Mouse (Mus musculus): Measurements from ENCODE around the gene Slc35d1. TPM values are rescaled to one million over a fixed set of nuclear protein-coding genes. Genes with fewer than 3 reads are reported as not detected.
A peak's percentile ranks its signal among the peaks of the same experiment; 100 is the strongest.

Gene Slc35d1
- polyA plus RNA-seq, 1 experiment from 2014 or later, result 14.5 TPM

DNA sequence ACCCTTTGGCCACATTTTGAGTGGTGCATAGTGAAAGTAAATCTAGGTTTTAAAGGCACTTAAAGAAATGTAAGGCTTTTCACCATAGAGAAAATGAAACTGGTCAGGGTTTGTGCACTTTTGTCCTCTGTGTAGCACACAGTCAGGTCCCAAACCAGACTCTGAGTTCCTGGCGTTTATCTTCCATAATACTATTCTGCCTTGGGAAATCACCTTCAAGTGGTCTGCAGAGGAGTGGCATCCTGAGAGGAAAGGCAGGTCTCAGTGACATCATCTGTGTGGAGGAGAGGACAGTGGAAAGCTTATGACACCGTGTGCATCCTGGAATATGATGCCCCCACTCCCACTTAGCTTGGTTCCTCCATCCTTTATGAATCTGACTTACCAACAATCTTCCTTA, 91.9 kb downstream of the Slc35d1 start:
- H3K27ac ChIP-seq (ENCODE audit: low read depth), result no peak overlapping the region
- H3K4me2 ChIP-seq, result no peak overlapping the region
- no peaks in the 10 kb centered on the region for H3K9me3 ChIP-seq (ENCODE audit: low read depth, low read length)
- no peak overlapping the region for H3K4me3 ChIP-seq (ENCODE audit: low read depth, low read length)
- ATAC-seq (ENCODE audit: insufficient read depth) (no peak), DNase-seq (no peak)
- 39% methylated on average over 2 of the region's 2 CpGs for WGBS
- TF ChIP-seq CTCF (IDR thresholded peaks at IDR 0.05; ENCODE audit: low read depth), result no peak
- no peak overlapping the region; the same call in 1 of the 2 replicates for H3K9ac ChIP-seq
- no peaks in the 10 kb centered on the region for H3K27me3 ChIP-seq (ENCODE audit: insufficient read depth, low read length)
- H3K4me1 ChIP-seq (ENCODE audit: insufficient read depth), result 0 out of 2 replicates have a peak, but pooled peaks cover 5% of the 10 kb centered on the region
- no peaks in the 10 kb centered on the region for H3K36me3 ChIP-seq (ENCODE audit: insufficient read depth)

DNA sequence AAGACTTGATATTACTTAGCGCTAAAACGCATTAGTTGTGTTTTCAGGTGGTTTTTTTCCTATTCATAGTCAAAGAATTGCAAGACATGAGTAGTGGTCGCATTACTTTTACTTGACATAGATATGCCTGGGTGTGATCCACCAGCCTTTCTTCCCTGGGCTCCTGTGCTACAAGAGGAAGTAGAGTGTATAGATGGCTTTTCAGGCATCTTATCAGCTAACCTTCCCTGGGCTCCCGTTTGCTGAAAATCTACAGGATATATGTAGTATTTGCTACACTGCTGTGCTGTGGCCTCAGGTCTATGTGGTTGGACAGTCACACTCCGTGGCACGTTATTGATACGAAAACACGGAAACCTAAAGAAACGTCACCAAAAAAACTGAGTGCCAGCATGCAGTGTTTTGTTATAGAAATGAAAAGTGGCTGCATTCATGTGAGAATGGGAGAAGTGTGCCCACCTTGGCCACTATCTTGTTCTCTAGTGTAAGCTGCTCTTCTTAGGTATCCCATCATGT, 94.0 kb downstream of the Slc35d1 start:
- Histone ChIP-seq H3K27ac (ENCODE audit: low read depth) (no peak overlapping the region), H3K9ac (no peak overlapping the region), H3K4me1 (ENCODE audit: insufficient read depth) (0 out of 2 replicates have a peak, but pooled peaks cover 5% of the 10 kb centered on the region), H3K4me2 (peak overlapping the region; percentile 74), H3K9me3 (ENCODE audit: low read depth, low read length) (no peaks in the 10 kb centered on the region), H3K27me3 (ENCODE audit: insufficient read depth, low read length) (no peaks in the 10 kb centered on the region), H3K36me3 (ENCODE audit: insufficient read depth) (peaks cover 9% of the 10 kb centered on the region), H3K4me3 (ENCODE audit: low read depth, low read length) (peak overlapping the region; percentile 87)
- WGBS, result 82% methylated on average over 9 of the region's 9 CpGs
- TF ChIP-seq CTCF (IDR thresholded peaks at IDR 0.05; ENCODE audit: low read depth), result no peak
- no peak for DNase-seq
- ATAC-seq (ENCODE audit: insufficient read depth), result no peak

Other genes starting within 250 kb of the Slc35d1 start
- 0.69 and 1.3 TPM in 2 replicates for gene Tctex1d1, start 236.6 kb downstream of the Slc35d1 start, polyA plus RNA-seq (2014; fragmentation: Nextera tagmentation; extraction: Ambion mirVana)
- not detected in 2 replicates for gene Insl5, start 188.3 kb downstream of the Slc35d1 start, polyA plus RNA-seq (2014; fragmentation: Nextera tagmentation; extraction: Ambion mirVana)
- gene Mier1, start 100.8 kb downstream of the Slc35d1 start, polyA plus RNA-seq (2014; fragmentation: Nextera tagmentation; extraction: Ambion mirVana), result 36.8 and 37.9 TPM in 2 replicates
- 3.6 and 4.0 TPM in 2 replicates for gene Wdr78, start 100.6 kb downstream of the Slc35d1 start, polyA plus RNA-seq (2014; fragmentation: Nextera tagmentation; extraction: Ambion mirVana)
- gene 4921539E11Rik, start 75.7 kb upstream of the Slc35d1 start, polyA plus RNA-seq (2014; fragmentation: Nextera tagmentation; extraction: Ambion mirVana), result not detected in 2 replicates
- 18.9 and 21.8 TPM in 2 replicates for gene Oma1, start 98.6 kb upstream of the Slc35d1 start, polyA plus RNA-seq (2014; fragmentation: Nextera tagmentation; extraction: Ambion mirVana)